Mouse (Mus musculus) stomach, embryonic 16.5 days (tissue): ENCODE data around the gene Samd4b. TPM values are rescaled to one million over a fixed set of nuclear protein-coding genes. Genes with fewer than 3 reads are reported as not detected.

Experiments
- ATAC-seq: fragments of 200-750 bp; cut with Nextera tagmentation; 2 replicates; pipeline ENCODE4 v1.8.0; 2017; ENCODE audit warnings: moderate number of reproducible peaks, moderate TSS enrichment; ENCODE audit not compliant: insufficient read depth, low FRiP score
- H3K27ac ChIP-seq: fragments of 300-500 bp; sonication (generic); 2 replicates; pipeline ENCODE4 v1.5.1; 2014; ENCODE audit warnings: low read length
- H3K27me3 ChIP-seq: fragments of 300-500 bp; sonication (generic); 2 replicates; pipeline ENCODE4 v1.6.1; 2014; ENCODE audit warnings: low read length, control low read depth, mixed read lengths; ENCODE audit not compliant: control insufficient read depth, insufficient read depth
- H3K36me3 ChIP-seq: fragments of 300-500 bp; sonication (generic); 2 replicates; pipeline ENCODE4 v1.6.1; 2014; ENCODE audit warnings: low read length; ENCODE audit not compliant: control insufficient read depth, insufficient read depth
- H3K4me1 ChIP-seq: fragments of 300-500 bp; sonication (generic); 2 replicates; pipeline ENCODE4 v1.6.1; 2014; ENCODE audit warnings: low read length, control low read depth, mixed read lengths; ENCODE audit not compliant: control insufficient read depth, insufficient read depth
- H3K4me2 ChIP-seq: fragments of 300-500 bp; sonication (generic); 2 replicates; pipeline ENCODE4 v1.6.1; 2014; ENCODE audit warnings: low read depth, low read length, mixed read lengths
- H3K4me3 ChIP-seq: fragments of 300-500 bp; sonication (generic); replicated peaks from 2 replicates; pipeline ENCODE4 v1.5.1; 2014; ENCODE audit warnings: mild to moderate bottlenecking, low read length
- H3K9ac ChIP-seq: fragments of 300-500 bp; sonication (generic); 2 replicates; pipeline ENCODE4 v1.6.1; 2014; ENCODE audit warnings: low read length
- H3K9me3 ChIP-seq: fragments of 300-500 bp; sonication (generic); replicated peaks from 2 replicates; pipeline ENCODE4 v1.6.1; 2016; ENCODE audit warnings: low read length, control low read depth; ENCODE audit not compliant: control insufficient read depth
- WGBS: fragments of 180-500 bp; shearing (Covaris S2); extraction: QIAGEN DNeasy Blood & Tissue Kit; methylation state at CpG from one replicate; pipeline ENCODE4 v1.1.7; 2014; 5-methylcytosine and 5-hydroxymethylcytosine counted together
- polyA plus RNA-seq: library from polyadenylated mRNA; unstranded; fragments of >200 nt; fragmentation: Nextera tagmentation; extraction: Ambion mirVana; gene quantifications from 2 replicates; pipeline ENCODE4 v1.2.1, GENCODE M21; 2015

Gene Samd4b
- polyA plus RNA-seq, 1 experiment from 2014 or later: 10.9 TPM

GRCm38 (mm10) chr7:28441776-28442485 is 156.0 kb downstream of the Samd4b start:
- no peak for ATAC-seq
- H3K27ac ChIP-seq: peak overlapping the region; percentile 46; the same call in 1 of the 2 replicates

GRCm38 (mm10) chr7:28440739-28441138 is 157.2 kb downstream of the Samd4b start:
- no peaks in the 10 kb centered on the region for H3K27me3 ChIP-seq
- H3K36me3 ChIP-seq: no peaks in the 10 kb centered on the region
- H3K4me3 ChIP-seq: peak overlapping the region; percentile 18; the same call in 1 of the 2 replicates
- ATAC-seq: no peak
- no peaks in the 10 kb centered on the region for H3K9me3 ChIP-seq
- 50% methylated on average over 2 of the region's 2 CpGs for WGBS
- no peak overlapping the region; the same call in 1 of the 2 replicates for H3K27ac ChIP-seq
- H3K4me1 ChIP-seq: 0 out of 2 replicates have a peak, but pooled peaks cover 5% of the 10 kb centered on the region
- no peak overlapping the region for H3K4me2 ChIP-seq
- no peak overlapping the region for H3K9ac ChIP-seq

More at GRCm38 (mm10) chr7:28441776-28442485, 156.0 kb downstream of the Samd4b start:
- Histone ChIP-seq H3K9ac (no peak overlapping the region), H3K9me3 (no peaks in the 10 kb centered on the region), H3K4me3 (no peak overlapping the region), H3K36me3 (no peaks in the 10 kb centered on the region), H3K4me1 (0 out of 2 replicates have a peak, but pooled peaks cover 5% of the 10 kb centered on the region), H3K27me3 (no peaks in the 10 kb centered on the region; the same call in 1 of the 2 replicates), H3K4me2 (no peak overlapping the region)
- WGBS: 81% methylated on average over 14 of the region's 14 CpGs

- no peaks in the 10 kb centered on the region for H3K9me3 ChIP-seq
- 84% methylated on average over 2 of the region's 2 CpGs for WGBS
Measured at GRCm38 (mm10) chr7:28438771-28439170, 159.2 kb downstream of the Samd4b start.

GRCm38 (mm10) chr7:28437964-28438363 is 160.0 kb downstream of the Samd4b start:
- Histone ChIP-seq H3K9ac (no peak overlapping the region), H3K4me3 (no peak overlapping the region), H3K36me3 (no peaks in the 10 kb centered on the region), H3K4me1 (peaks cover 19% of the 10 kb centered on the region), H3K9me3 (no peaks in the 10 kb centered on the region), H3K4me2 (no peak overlapping the region), H3K27me3 (no peaks in the 10 kb centered on the region), H3K27ac (no peak overlapping the region)
- ATAC-seq: no peak

More at GRCm38 (mm10) chr7:28438771-28439170, 159.2 kb downstream of the Samd4b start:
- Histone ChIP-seq H3K4me1 (peaks cover 19% of the 10 kb centered on the region), H3K9ac (no peak overlapping the region), H3K27ac (no peak overlapping the region), H3K4me3 (no peak overlapping the region), H3K27me3 (no peaks in the 10 kb centered on the region), H3K4me2 (no peak overlapping the region), H3K36me3 (no peaks in the 10 kb centered on the region)
- ATAC-seq: no peak

GRCm38 (mm10) chr7:28436932-28437570 is 160.9 kb downstream of the Samd4b start, which contains the start of gene Gmfg:
Gmfg (plus strand) TSS chr7:28437447.
- ATAC-seq: peak; percentile 20
- Histone ChIP-seq H3K4me2 (peak within 1 kb of the TSS; percentile 66), H3K4me1 (peaks cover 19% of the 10 kb centered on the region), H3K27ac (peak within 1 kb of the TSS; percentile 61), H3K36me3 (no peaks in the 10 kb centered on the region), H3K4me3 (peak within 1 kb of the TSS; percentile 71), H3K9ac (peak within 1 kb of the TSS; percentile 78), H3K9me3 (no peaks in the 10 kb centered on the region), H3K27me3 (no peaks in the 10 kb centered on the region)
- WGBS: 3% methylated on average over 16 of the region's 16 CpGs

GRCm38 (mm10) chr7:28436271-28436904 is 161.6 kb downstream of the Samd4b start:
- 2% methylated on average over 48 of the region's 64 CpGs for WGBS
- peak overlapping the region; percentile 91 for H3K4me3 ChIP-seq
- H3K9ac ChIP-seq: peak overlapping the region; percentile 95
- ATAC-seq: peak; percentile 98
- H3K9me3 ChIP-seq: no peaks in the 10 kb centered on the region
- H3K27ac ChIP-seq: peak overlapping the region; percentile 61
- H3K4me1 ChIP-seq: peaks cover 19% of the 10 kb centered on the region
- no peaks in the 10 kb centered on the region for H3K27me3 ChIP-seq
- no peaks in the 10 kb centered on the region for H3K36me3 ChIP-seq
- H3K4me2 ChIP-seq: peak overlapping the region; percentile 66

- ATAC-seq: peak; percentile 14; the same call in 1 of the 2 replicates
- Histone ChIP-seq H3K4me1 (peaks cover 19% of the 10 kb centered on the region), H3K9ac (peak overlapping the region; percentile 95), H3K36me3 (no peaks in the 10 kb centered on the region), H3K27me3 (no peaks in the 10 kb centered on the region), H3K4me2 (peak overlapping the region; percentile 69), H3K27ac (peak overlapping the region; percentile 35; the same call in 1 of the 2 replicates), H3K9me3 (no peaks in the 10 kb centered on the region), H3K4me3 (peak overlapping the region; percentile 91)
- under 1% methylated on average over 32 of the region's 70 CpGs for WGBS
Measured at GRCm38 (mm10) chr7:28435660-28436259, 162.2 kb downstream of the Samd4b start.

GRCm38 (mm10) chr7:28432252-28432651 is 165.7 kb downstream of the Samd4b start:
- no peak overlapping the region for H3K4me3 ChIP-seq
- H3K4me1 ChIP-seq: peaks cover 18% of the 10 kb centered on the region
- H3K27ac ChIP-seq: no peak overlapping the region
- no peaks in the 10 kb centered on the region for H3K27me3 ChIP-seq
- no peaks in the 10 kb centered on the region for H3K9me3 ChIP-seq
- H3K36me3 ChIP-seq: no peaks in the 10 kb centered on the region
- no peak for ATAC-seq
- H3K4me2 ChIP-seq: no peak overlapping the region
- H3K9ac ChIP-seq: no peak overlapping the region
- 86% methylated on average over 2 of the region's 2 CpGs for WGBS
